Mouse (Mus musculus) embryonic fibroblast, embryonic 13.5 days (primary cell): ENCODE data around the gene Ptprd.

Experiments
- CTCF ChIP-seq: IDR thresholded peaks from 2 replicates; pipeline ENCODE4 v1.5.1; 2011; ENCODE audit warnings: mild to moderate bottlenecking, control low read depth, low read length, moderate library complexity, borderline replicate concordance; ENCODE audit not compliant: insufficient read depth
- POLR2A ChIP-seq: IDR thresholded peaks from 2 replicates; pipeline ENCODE4 v1.6.1; 2011; ENCODE audit warnings: low read depth, mild to moderate bottlenecking, control low read depth, low read length, moderate library complexity

DNA sequence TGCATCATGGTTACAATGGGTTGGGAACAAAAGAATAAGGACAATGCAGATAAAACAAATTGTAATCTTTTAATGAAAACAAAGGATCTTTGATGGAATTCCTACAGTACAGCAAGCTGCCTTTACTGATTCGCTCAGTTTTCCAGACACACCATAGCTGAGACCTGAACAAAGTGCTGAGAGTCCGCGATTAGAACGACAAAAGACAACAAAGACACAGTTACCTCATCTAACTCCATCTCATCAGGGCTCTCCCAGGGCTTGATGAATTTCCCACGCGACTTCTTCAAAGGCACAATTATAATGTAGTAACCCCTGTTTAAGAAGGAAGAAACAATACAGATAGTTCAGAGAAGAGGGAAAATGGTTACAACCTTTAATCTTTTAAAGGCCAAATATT, 2140.0 kb downstream of the Ptprd start:
- TF ChIP-seq CTCF (no peak), POLR2A (no peak)
